Mouse (Mus musculus) thymus, adult 2 months (tissue): ENCODE results near the gene Lrsam1. TPM values are rescaled to one million over a fixed set of nuclear protein-coding genes. Genes with fewer than 3 reads are reported as not detected.

Experiments used
- DNase-seq: peaks from one replicate; pipeline ENCODE4 v3.0.0; 2021
- H3K27ac ChIP-seq: fragments of 200-500 bp; 2 replicates; pipeline ENCODE4 v1.5.1; 2012; ENCODE audit warnings: low read length, control low read depth; ENCODE audit not compliant: control insufficient read depth, insufficient read depth
- H3K27me3 ChIP-seq: fragments of 200-500 bp; 2 replicates; pipeline ENCODE4 v1.6.1; 2012; ENCODE audit warnings: mild to moderate bottlenecking, low read length, moderate library complexity, mixed read lengths; ENCODE audit not compliant: control insufficient read depth, insufficient read depth
- H3K36me3 ChIP-seq: fragments of 200-500 bp; 2 replicates; pipeline ENCODE4 v1.6.1; 2012; ENCODE audit warnings: mild to moderate bottlenecking, low read length, moderate library complexity; ENCODE audit not compliant: control insufficient read depth, insufficient read depth
- H3K4me1 ChIP-seq: fragments of 200-500 bp; replicated peaks from 2 replicates; pipeline ENCODE4 v1.6.1; 2012; ENCODE audit warnings: low read length; ENCODE audit not compliant: control insufficient read depth, insufficient read depth
- H3K4me3 ChIP-seq: fragments of 200-500 bp; 2 replicates; pipeline ENCODE4 v1.5.1; 2012; ENCODE audit warnings: mild to moderate bottlenecking, low read length, control low read depth, moderate library complexity; ENCODE audit not compliant: control insufficient read depth, insufficient read depth
- CTCF ChIP-seq: fragments of 200-500 bp; IDR thresholded peaks from 2 replicates; pipeline ENCODE4 v1.5.1; 2012; ENCODE audit warnings: mild to moderate bottlenecking, control low read depth, low read length, moderate library complexity, borderline replicate concordance; ENCODE audit not compliant: control insufficient read depth, poor library complexity, insufficient read depth; ENCODE audit errors: extremely low read depth
- POLR2A ChIP-seq: fragments of 200-500 bp; IDR thresholded peaks from 2 replicates; pipeline ENCODE4 v1.6.1; 2012; ENCODE audit warnings: mild to moderate bottlenecking, low read length, control low read depth, moderate library complexity; ENCODE audit not compliant: control insufficient read depth, poor library complexity, insufficient read depth; ENCODE audit errors: extremely low read depth
- WGBS: fragments of 180-500 bp; shearing (Covaris S2); methylation state at CpG from one replicate; pipeline ENCODE4 v1.1.7; 2018; 5-methylcytosine and 5-hydroxymethylcytosine counted together
- polyA plus RNA-seq: library from polyadenylated mRNA; depleted of rRNA; stranded (reverse); fragments of >200 nt; gene quantifications from 2 replicates; pipeline ENCODE4 v1.2.3, GENCODE M21; 2012

Gene Lrsam1
- polyA plus RNA-seq, 1 experiment = 15.3 TPM

DNA sequence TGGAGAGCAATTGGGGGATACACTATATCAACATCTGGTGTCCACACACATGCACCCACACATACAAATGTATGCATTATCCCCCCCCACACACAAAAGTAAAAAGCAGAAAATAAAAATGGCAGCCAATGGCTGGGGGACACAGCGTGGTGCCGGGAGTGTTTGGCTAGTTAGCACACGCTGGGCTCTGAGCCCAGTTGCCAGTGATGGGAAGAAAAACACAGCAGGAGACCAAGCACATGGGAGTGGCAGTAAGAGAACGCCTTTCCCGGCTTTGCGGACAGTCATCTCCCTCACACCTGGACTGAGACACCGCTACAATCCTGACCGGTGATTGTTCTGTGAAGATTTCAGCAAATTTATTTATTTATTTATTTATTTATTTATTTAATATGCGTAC is 9.8 kb upstream of the Lrsam1 start:
- Histone ChIP-seq H3K4me3 (no peak overlapping the region), H3K27ac (no peak overlapping the region), H3K27me3 (no peaks in the 10 kb centered on the region), H3K36me3 (no peaks in the 10 kb centered on the region), H3K4me1 (peaks cover 10% of the 10 kb centered on the region)
- 91% methylated on average over 9 of the region's 9 CpGs for WGBS
- no peak for DNase-seq
- TF ChIP-seq CTCF = no peak
- no peak for TF ChIP-seq POLR2A

DNA sequence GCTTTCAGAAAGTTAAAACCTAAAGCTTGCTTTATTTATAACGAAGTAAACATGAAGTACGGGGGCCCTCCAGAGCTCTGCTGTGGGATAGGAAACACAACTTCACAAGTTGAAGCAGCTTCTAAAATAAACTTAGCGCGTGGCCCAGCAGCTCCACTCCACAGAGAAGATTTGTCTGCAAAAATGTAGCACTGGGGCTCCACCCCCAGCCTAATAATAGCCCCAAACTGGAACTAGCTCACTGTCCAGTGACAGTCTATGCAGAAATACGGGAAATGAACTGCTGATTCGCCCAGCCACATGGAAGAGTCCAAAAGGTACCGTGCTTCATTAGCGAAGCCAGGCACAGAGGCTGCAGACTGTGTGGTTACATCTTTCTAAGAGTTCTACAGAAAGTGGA is 7.9 kb upstream of the Lrsam1 start:
- Histone ChIP-seq H3K36me3 (peaks cover 5% of the 10 kb centered on the region), H3K27me3 (no peaks in the 10 kb centered on the region), H3K4me3 (no peak overlapping the region), H3K4me1 (peaks cover 10% of the 10 kb centered on the region), H3K27ac (no peak overlapping the region)
- no peak for TF ChIP-seq POLR2A
- no peak for TF ChIP-seq CTCF
- 84% methylated on average over 8 of the region's 8 CpGs for WGBS
- DNase-seq = no peak

DNA sequence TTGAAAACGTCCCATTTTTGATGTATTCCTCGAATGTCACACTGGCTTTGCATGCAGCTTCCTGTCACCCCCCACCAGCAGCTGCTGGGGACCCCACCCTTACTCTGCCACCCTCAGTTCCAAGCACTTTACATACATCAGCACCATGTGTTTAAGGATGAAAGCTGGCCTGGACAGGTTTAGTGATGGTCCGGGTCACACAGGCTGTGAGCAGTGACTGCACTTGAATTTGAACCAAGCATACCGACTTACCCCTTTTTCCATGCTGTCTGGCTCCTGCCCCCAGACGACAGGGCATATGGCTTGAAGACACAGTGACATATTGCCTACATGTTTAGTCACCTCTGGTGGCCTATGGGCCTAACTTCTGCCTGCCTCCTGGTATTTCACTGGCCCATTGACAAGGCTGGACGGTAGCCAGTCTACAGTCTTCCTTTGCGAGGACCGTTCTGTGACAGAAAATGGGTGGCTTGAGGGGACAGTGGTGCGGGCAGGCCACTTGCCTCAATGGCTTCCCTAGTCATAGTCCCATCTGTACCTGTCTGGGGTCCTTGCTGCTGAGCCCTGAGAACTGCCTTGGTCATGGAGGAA is 6.7 kb upstream of the Lrsam1 start:
- Histone ChIP-seq H3K27me3 (no peaks in the 10 kb centered on the region), H3K4me1 (peaks cover 15% of the 10 kb centered on the region), H3K27ac (no peak overlapping the region), H3K4me3 (no peak overlapping the region), H3K36me3 (peaks cover 15% of the 10 kb centered on the region)
- WGBS = 90% methylated on average over 9 of the region's 9 CpGs
- DNase-seq = no peak
- TF ChIP-seq CTCF (no peak), POLR2A (no peak)

DNA sequence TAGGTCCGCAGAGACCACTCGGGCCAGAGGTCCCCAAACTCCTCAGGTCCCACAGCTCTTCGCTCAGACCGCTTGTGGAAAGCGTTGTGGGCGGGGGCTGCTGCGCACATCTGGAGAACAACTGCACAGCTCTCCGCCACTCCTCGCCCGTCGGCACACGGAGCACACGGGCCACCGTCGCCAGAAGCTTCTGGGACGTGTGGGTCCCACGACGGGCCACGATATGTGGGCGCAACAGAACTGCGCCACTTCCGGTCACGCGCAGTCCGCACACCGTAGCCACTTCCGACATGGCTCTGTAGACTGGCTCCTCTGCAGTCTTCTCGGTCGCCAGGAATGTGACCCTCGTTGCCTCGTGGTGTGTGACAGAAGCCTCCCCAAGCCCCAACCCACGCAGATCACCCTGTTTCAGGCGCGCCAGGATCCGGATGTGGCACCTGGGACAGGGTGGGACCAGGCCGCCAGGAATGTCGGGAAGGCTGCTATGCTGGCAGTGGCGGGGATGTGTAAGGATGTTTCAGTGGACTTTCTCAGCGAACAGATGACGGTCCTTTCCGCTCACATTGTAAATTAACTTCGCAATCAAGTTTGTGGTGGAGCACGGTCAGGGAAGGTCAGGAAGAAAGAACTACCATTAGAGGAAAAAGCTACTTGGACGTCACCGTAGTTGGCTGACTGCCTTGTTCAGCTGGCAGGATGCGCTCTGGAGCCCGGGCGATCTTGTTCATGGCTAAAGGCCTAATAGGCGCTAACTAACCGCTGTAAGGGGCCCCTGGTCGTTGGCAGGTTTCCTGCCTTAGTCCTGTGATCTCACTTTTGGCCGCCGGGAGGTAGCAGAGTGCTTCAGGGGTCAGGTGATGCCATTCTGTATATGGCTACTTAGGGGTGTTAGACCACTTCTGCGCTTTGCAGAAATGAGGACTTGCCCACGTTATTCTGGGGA is 5.5 kb upstream of the Lrsam1 start:
- WGBS = under 1% methylated on average over 55 of the region's 55 CpGs
- peak; percentile 81 for DNase-seq

DNA sequence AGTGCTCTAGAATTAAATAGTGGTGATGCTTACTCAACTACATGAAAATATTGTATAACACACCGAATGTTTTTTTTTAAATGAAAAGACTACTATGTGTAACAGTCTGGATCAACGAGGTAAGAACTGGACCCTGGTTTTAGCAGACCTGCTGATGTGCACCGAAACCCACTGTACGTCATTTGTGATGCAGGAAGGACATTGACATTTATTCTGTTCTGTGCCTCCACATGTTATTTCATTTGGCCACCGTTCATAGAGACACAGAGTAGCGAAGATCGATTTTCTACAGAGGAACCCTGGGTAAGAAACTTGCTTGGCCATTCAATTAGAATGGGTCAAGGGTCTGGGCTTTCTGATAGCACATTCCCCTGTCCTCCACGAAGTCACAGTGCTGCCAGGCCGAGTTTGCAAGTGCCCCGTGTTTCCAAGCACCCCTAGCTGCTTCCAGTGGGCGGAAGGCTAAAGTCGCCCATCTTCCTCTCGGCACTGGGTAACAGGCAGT is 4.8 kb upstream of the Lrsam1 start:
- H3K4me1 ChIP-seq = peaks cover 21% of the 10 kb centered on the region
- peak overlapping the region; percentile 66 for H3K4me3 ChIP-seq
- H3K27me3 ChIP-seq = no peaks in the 10 kb centered on the region
- WGBS = 24% methylated on average over 13 of the region's 13 CpGs
- TF ChIP-seq CTCF = no peak
- TF ChIP-seq POLR2A = no peak
- peak overlapping the region; percentile 40 for H3K27ac ChIP-seq
- peaks cover 15% of the 10 kb centered on the region for H3K36me3 ChIP-seq
- no peak for DNase-seq

More for the DNA sequence above, 5.5 kb upstream of the Lrsam1 start:
- Histone ChIP-seq H3K27me3 (no peaks in the 10 kb centered on the region), H3K36me3 (peaks cover 15% of the 10 kb centered on the region), H3K4me3 (peak overlapping the region; percentile 66), H3K27ac (peak overlapping the region; percentile 40), H3K4me1 (peaks cover 21% of the 10 kb centered on the region)
- TF ChIP-seq CTCF (peak; percentile 38; the same call in 1 of the 2 replicates), POLR2A (peak; percentile 53; the same call in 1 of the 2 replicates)

DNA sequence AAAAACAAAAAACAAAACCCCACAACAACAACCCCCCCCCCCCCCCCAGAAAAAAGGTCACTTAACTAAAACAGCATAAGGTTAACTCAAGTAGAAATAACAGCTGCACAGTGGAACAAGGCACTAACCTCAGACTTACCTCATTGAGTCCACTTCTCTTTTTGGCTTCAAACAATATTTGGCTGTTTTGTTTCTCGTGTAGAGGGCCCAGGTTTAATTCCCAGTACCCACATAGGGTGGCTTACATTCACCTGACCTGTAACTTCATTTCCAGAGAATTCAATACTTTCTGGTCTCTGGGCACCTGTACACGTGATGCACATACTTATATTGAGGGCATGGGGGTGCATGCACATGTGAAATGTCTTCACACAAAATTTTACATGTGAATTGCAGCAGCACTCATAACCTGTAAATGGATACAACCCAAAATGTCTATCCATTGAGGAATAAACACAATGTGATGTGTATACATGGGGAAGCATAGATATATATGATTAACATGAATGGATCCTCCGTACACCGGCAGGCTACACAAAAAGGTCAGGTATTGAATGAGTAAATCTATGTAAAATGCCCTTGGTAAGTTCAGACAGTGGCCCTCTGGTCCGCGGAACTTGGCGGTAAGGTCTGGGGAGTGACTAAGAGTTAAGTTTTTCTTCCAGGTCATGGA is 4.2 kb upstream of the Lrsam1 start:
- Histone ChIP-seq H3K36me3 (peaks cover 15% of the 10 kb centered on the region), H3K27me3 (no peaks in the 10 kb centered on the region), H3K4me1 (peaks cover 24% of the 10 kb centered on the region), H3K4me3 (no peak overlapping the region), H3K27ac (no peak overlapping the region)
- DNase-seq = no peak
- WGBS = 54% methylated on average over 7 of the region's 7 CpGs
- TF ChIP-seq CTCF = no peak
- TF ChIP-seq POLR2A = no peak
